Mouse (Mus musculus): ENCODE data around the gene Clrn3.

DNA sequence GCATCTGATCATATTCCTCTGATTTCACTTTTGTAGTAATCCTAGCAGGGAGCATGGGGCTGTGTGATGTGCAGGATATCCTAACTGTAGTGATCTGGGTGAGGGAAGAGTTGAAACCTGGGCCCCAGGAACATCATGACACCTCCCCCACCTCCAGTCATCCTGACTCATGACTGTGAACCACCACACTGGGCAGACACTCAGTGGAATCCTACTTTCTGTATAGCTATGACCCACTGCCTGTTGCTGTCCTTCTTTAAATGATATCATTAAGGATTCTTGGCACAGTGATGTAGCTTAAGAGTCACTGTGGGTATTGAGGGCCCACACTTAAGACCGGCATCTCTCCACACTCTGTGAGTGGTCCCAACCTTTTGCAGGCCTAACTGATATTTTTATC is 39.1 kb upstream of the Clrn3 start:
- TF ChIP-seq JUN (IDR thresholded peaks at IDR 0.05; ENCODE audit: insufficient read depth, low read depth, low read length) (no peak), ZMIZ1 (IDR thresholded peaks at IDR 0.05; ENCODE audit: low read depth, low read length) (no peak), CTCF (conservative IDR thresholded peaks at IDR 0.05 in 1 of 2, IDR thresholded peaks at IDR 0.05 in 1 of 2; ENCODE audit: low read depth in 2 of 2, low read length in 2 of 2) (no peak), USF2 (conservative IDR thresholded peaks at IDR 0.05; ENCODE audit: low read depth, low read length) (no peak), MAX (IDR thresholded peaks at IDR 0.05; ENCODE audit: low read length) (no peak), CHD2 (IDR thresholded peaks at IDR 0.05; ENCODE audit: low read length) (no peak), MAZ (IDR thresholded peaks at IDR 0.05; ENCODE audit: low read depth, low read length) (no peak), TCF12 (IDR thresholded peaks at IDR 0.05; ENCODE audit: low read depth, low read length) (no peak)
